Mouse (Mus musculus) left cerebral cortex, postnatal 25 days (tissue): ENCODE measurements at regions not wholly inside any gene's neighbourhood (a gene's known extent, or its start where the extent isn't known, plus 50 kb on each side); places are given as distances from the start of the nearest gene placed in this dataset.
A peak's percentile ranks its signal among the peaks of the same experiment; 100 is the strongest.

Source experiments
- DNase-seq, 2 experiments: peaks; one replicate each; pipeline ENCODE4 v3.0.0; 2022; ENCODE audit warnings: low spot score in 2 of 2, mixed read lengths in 1 of 2
- intact Hi-C: fragments of 180-260 bp; cut with DNase I; formaldehyde crosslinking; loops from one replicate; pipeline ENCODE4 v1.15.1; 2025

DNA sequence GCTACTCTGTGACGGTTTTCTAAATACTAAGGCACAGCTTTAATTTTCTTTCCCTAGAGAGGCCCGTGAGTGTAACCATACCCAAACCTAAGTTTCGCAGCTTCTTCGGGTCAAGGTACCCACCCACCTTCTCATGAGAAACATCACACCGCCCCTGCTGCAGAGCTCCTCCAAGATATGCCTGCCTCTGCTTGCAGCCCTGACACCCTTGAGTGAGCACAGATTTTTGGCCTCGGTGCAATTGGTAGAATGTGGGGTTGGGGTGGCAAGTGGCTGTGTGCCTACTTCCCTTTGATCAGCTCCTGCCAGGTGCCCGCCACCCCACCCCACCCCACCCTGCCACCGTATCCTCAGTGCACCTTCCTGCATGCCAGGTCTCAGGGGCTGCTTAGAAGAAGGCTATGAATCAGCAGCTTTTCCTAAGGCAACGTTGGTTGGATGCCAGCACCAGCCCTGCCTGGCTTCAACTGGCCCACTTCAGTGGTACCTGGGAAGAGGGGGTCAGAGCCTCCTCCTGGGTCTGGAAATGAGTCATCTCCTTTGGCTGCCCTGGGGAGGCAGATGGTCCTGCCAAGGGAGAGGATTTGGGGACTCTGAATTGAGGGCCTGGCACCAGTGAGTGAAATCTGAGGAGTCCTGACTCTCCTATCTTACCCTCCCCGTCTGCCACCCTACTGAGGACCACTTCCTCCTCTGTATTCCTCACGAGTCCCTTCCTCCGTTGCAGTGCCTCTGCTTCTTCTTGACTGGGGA lies 95.6 kb upstream of the Atp1a1 start:
- intact Hi-C loops = no loop called here

DNA sequence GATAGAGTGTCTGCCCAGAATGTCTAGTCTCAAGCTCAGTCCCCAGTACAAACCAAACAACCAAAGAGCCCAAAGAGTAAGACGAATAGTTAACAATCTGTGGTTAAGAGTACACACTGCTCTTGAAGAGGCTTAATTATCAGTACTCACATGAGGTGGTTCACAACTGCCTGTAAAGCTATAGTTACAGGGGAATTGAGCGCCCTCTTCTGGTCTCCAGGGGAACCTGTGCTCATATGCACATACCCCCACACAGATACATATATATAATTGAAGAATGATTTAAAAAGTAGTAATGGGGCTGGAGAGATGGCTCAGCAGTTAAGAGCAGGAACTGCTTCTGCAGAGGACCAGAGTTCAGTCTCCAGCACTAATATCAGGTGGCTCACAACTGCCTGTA lies 92.3 kb upstream of the Atp1a1 start:
- no peak for DNase-seq
- intact Hi-C loops = no loop called here

More for the DNA sequence above, 95.6 kb upstream of the Atp1a1 start:
- DNase-seq = peak; percentile 8 to 61

- intact Hi-C loops = no loop called here
Observed at GRCm38 (mm10) chr3:101694311-101694710, 89.8 kb upstream of the Atp1a1 start.

GRCm38 (mm10) chr3:101691937-101692604 lies 87.6 kb upstream of the Atp1a1 start:
- no peak for DNase-seq
- intact Hi-C loops = no loop called here

More at GRCm38 (mm10) chr3:101694311-101694710, 89.8 kb upstream of the Atp1a1 start:
- DNase-seq = no peak

GRCm38 (mm10) chr3:101690779-101691178 lies 86.3 kb upstream of the Atp1a1 start:
- no peak for DNase-seq
- intact Hi-C loops = no loop called here

DNA sequence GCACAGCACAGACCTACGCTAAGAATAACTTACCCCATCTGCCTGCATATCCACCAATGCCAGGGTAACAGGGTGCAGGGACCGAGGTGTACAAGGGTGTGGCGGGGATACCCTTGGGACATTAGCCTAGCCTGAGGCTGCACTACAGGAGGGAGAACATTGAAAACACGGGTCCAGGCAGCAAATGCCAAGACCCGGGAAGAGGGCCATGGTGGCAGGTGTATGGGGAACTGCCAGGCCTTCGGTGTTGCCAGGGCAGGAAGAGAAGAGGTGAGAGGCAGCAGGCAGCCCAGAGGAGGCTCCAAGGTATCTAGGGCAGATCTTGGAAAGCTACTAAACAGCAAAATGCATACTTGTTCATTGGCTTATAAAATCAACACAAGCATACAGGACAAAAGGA lies 85.7 kb upstream of the Atp1a1 start:
- intact Hi-C loops = no loop called here
- no peak for DNase-seq

DNA sequence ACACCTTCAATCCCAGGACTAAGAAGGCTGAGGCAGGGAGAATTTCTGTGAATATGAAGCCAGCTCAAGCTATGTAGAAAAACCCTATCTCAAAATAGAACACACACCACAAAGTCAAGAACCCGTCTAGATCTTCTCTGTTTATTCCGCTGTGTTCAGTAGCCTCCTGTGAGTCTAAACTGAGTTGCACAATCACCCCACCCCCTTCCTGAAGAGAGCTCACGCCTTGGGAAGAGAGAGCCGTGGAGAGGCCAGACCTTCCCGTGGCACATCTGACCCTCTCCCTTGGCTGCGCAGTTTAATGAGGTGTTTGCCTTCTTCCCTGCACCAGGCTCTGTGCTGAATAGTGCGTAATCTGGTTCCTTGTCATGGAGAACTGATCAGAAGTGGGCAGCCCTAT lies 80.7 kb upstream of the Atp1a1 start:
- DNase-seq = no peak
- intact Hi-C loops = no loop called here

DNA sequence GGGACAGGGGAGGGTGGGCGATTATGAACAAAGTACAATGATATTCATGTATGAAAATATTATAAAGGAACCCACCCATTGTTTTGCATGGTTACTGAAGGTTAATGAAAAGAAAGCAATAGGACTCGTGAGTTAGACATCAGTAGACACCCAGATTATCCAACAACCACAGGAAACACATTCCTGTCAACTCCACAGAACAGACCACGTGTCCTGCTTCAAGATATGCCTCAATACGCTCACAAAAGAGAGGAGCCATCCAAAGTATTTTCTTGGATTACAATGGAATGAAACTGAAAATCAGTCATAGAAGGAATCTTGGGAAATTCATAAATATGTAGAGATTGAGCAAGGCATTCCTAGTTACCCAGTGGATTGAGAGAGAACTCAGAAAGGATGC lies 68.5 kb upstream of the Atp1a1 start:
- intact Hi-C loops = no loop called here
- no peak for DNase-seq

DNA sequence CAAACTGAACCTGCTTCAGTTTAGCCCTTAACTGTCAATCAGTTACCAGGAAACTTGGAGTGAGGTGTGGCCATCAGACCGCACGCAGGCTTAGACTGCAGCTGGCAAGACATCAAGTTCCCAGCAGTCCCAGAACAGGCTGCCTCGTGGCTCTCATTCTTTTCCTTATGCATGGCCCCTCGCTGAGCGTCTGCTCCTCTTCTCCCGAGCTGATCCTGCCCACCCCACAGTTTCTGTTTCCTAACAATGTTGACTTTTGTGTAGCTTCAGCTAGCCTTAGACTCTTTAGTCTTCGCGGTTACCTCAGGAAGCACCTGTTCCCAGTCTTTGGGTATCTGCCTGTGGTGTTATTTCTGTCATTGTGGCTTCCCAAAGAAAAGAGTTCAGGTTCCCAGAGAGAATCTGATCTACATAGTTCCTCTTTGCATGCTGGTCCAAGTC lies 66.1 kb upstream of the Atp1a1 start:
- no peak for DNase-seq
- intact Hi-C loops = no loop called here

DNA sequence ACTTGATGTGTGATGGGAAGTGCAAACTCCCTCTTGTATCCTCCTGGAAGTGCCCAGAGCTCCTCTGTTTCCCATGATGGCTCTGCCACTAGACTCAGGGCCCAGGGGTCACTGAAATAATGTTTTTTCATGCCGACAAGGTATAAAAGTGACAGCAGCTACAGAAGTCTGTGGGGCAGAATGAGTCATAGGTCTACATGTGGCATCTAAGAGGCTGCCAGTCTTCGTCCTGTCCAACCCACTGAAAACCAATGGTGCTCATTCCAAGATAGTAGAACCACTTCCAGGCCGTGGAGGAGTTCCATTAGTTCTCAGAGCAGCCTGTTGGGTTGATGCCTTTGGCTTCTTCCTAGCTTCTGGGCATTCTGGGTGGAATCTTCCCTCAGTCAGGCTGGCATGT lies 65.3 kb upstream of the Atp1a1 start:
- intact Hi-C loops = no loop called here
- no peak for DNase-seq

DNA sequence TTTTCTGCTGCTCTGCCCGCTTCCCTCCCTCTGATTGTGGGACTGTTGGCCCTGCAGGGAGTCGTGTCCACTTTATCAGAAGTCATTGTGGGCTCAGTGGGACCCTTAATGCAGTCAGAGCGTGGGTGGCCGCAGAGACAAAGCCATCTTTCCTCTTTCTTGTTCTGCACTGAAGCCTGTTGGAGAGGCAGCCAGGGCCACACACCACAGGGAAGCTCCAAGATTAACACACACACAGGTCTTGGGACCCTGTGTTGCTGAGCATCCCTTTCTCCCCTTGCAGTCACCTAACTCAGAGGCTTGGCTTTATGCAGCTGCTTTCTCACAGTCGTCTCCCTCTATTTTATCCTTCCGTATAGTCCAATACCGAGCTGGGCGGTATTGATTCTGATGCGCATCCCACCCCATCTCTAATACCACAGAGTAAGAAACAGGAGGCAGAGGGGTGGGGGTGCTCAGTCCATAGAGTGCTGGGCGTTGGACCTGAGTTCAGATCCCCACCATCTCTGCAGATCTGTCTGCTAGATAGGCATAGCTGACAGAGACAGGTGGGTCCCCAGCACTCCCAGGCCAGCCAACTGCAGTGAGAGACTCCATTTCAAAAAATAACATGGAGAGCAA lies 63.4 kb upstream of the Atp1a1 start:
- intact Hi-C loops = no loop called here
- DNase-seq = no peak

- no peak for DNase-seq
- intact Hi-C loops = no loop called here
Observed at GRCm38 (mm10) chr3:101667186-101667585, 62.7 kb upstream of the Atp1a1 start.

DNA sequence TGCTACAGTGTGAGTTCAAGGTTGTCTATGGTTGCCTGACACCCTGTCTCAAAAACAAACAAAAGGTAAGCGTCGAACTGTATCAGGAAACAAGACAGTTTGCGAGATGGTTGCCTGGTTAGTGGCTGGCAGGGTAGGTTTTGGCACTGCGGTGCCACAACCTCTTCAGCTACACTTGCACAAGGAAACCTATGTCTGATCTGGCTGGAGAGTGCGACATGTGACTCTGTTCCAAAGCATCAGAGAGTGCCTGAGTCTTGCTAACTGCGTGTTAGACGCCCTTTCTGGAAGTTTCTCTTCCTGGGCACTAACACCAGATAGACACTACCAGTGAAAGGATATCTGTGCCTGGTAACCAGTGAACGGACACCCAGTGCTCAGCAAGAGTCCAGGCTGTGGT lies 62.1 kb upstream of the Atp1a1 start:
- no peak for DNase-seq
- intact Hi-C loops = no loop called here

- DNase-seq = peak; percentile 27 to 40
- intact Hi-C loops = loop anchor here (2.0 kb wide), 2 partner anchors 27 to 57 kb away; partner anchors contain the start of gene Atp1a1
Observed at GRCm38 (mm10) chr3:101661184-101661992, 56.9 kb upstream of the Atp1a1 start.

GRCm38 (mm10) chr3:101660635-101661034 lies 56.2 kb upstream of the Atp1a1 start:
- no peak for DNase-seq
- intact Hi-C loops = loop anchor here (2.0 kb wide), 2 partner anchors 26 to 56 kb away; partner anchors contain the start of gene Atp1a1

DNA sequence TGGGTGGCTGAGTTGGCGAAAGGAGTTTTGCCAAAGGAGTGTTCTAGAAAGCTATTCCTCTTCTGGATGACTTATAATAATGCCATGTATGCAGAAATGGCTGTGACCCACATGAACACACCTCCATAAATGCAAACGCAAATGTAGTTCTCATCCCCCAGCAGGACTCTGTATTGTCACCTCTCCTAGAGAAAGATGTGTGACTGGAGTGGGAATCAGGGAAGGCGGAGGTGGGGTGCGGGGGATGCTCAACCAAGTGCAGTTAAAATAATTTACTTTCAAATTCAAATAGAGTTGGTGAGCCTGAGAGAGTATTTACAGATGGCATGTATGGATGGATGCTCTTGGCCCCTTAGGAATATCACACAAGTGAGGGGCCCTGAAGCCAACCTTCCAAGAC lies 55.7 kb upstream of the Atp1a1 start:
- peak; percentile 24 to 90 for DNase-seq
- intact Hi-C loops = loop anchor here (2.0 kb wide), 2 partner anchors 25 to 55 kb away; partner anchors contain the start of gene Atp1a1

GRCm38 (mm10) chr3:101657979-101658378 lies 53.5 kb upstream of the Atp1a1 start:
- no peak for DNase-seq
- intact Hi-C loops = no loop called here

- no peak for DNase-seq
- intact Hi-C loops = loop anchor here (5.0 kb wide), 1 partner anchor 138 kb away; no protein-coding TSS in a partner anchor
Observed at GRCm38 (mm10) chr3:101654720-101655119, 50.2 kb upstream of the Atp1a1 start.
